Mouse (Mus musculus) heart, embryonic 11.5 days (tissue): ENCODE measurements around the gene Scube2. TPM values are rescaled to one million over a fixed set of nuclear protein-coding genes. Genes with fewer than 3 reads are reported as not detected.

Experiments
- ATAC-seq: fragments of 200-750 bp; cut with Nextera tagmentation; replicated peaks from 2 replicates; pipeline ENCODE4 v1.8.0; 2017; ENCODE audit warnings: moderate library complexity; ENCODE audit not compliant: insufficient number of reproducible peaks, low FRiP score, low TSS enrichment
- H3K27ac ChIP-seq: fragments of 300-500 bp; sonication (generic); 2 replicates; pipeline ENCODE4 v1.5.1; 2014; ENCODE audit warnings: mild to moderate bottlenecking, low read depth, low read length
- H3K27me3 ChIP-seq: fragments of 300-500 bp; sonication (generic); 2 replicates; pipeline ENCODE4 v1.6.1; 2014; ENCODE audit warnings: mild to moderate bottlenecking, low read length, mixed read lengths; ENCODE audit not compliant: control insufficient read depth, insufficient read depth
- H3K36me3 ChIP-seq: fragments of 300-500 bp; sonication (generic); 2 replicates; pipeline ENCODE4 v1.6.1; 2014; ENCODE audit warnings: mild to moderate bottlenecking, low read length, moderate library complexity, mixed read lengths; ENCODE audit not compliant: control insufficient read depth, insufficient read depth
- H3K4me1 ChIP-seq: fragments of 300-500 bp; sonication (generic); 2 replicates; pipeline ENCODE4 v1.6.1; 2014; ENCODE audit warnings: low read length; ENCODE audit not compliant: control insufficient read depth, insufficient read depth
- H3K4me2 ChIP-seq: fragments of 300-500 bp; sonication (generic); 2 replicates; pipeline ENCODE4 v1.6.1; 2014; ENCODE audit warnings: mild to moderate bottlenecking, moderate library complexity
- H3K4me3 ChIP-seq: fragments of 300-500 bp; sonication (generic); 2 replicates; pipeline ENCODE4 v1.5.1; 2014; ENCODE audit warnings: low read depth, low read length
- H3K9ac ChIP-seq: fragments of 300-500 bp; sonication (generic); 2 replicates; pipeline ENCODE4 v1.6.1; 2014; ENCODE audit warnings: mild to moderate bottlenecking, low read depth, low read length, moderate library complexity
- H3K9me3 ChIP-seq: fragments of 300-500 bp; sonication (generic); replicated peaks from 2 replicates; pipeline ENCODE4 v1.6.1; 2016; ENCODE audit warnings: low read length; ENCODE audit not compliant: control insufficient read depth
- WGBS: fragments of 180-500 bp; shearing (Covaris S2); extraction: QIAGEN DNeasy Blood & Tissue Kit; methylation state at CpG from one replicate; pipeline ENCODE4 v1.1.7; 2014; ENCODE audit not compliant: insufficient replicate concordance; 5-methylcytosine and 5-hydroxymethylcytosine counted together
- polyA plus RNA-seq: library from polyadenylated mRNA; unstranded; fragments of >200 nt; fragmentation: Nextera tagmentation; extraction: Ambion mirVana; gene quantifications from 2 replicates; pipeline ENCODE4 v1.2.1, GENCODE M21; 2014

Gene Scube2
- polyA plus RNA-seq, 1 experiment from 2014 or later = 8.1 TPM

- ATAC-seq = peak; percentile 85
- H3K27me3 ChIP-seq = no peaks in the 10 kb centered on the region
- H3K9me3 ChIP-seq = no peaks in the 10 kb centered on the region
- H3K27ac ChIP-seq = peak within 1 kb of the TSS; percentile 70
- 0% methylated on average over 73 of the region's 74 CpGs for WGBS
- peak within 1 kb of the TSS; percentile 82 for H3K4me3 ChIP-seq
- peak within 1 kb of the TSS; percentile 87 for H3K4me2 ChIP-seq
- H3K9ac ChIP-seq = peak within 1 kb of the TSS; percentile 90
- 0 out of 2 replicates have a peak, but pooled peaks cover 6% of the 10 kb centered on the region for H3K4me1 ChIP-seq
- H3K36me3 ChIP-seq = no peaks in the 10 kb centered on the region; the same call in 1 of the 2 replicates
These were observed 113.2 kb downstream of the Scube2 start, which contains the start of gene Tmem9b for GRCm38 (mm10) chr7:109752008-109752925. Gene Tmem9b (minus strand): TSS chr7:109752875.

GRCm38 (mm10) chr7:109751427-109752007, 114.0 kb downstream of the Scube2 start:
- no peaks in the 10 kb centered on the region; the same call in 1 of the 2 replicates for H3K36me3 ChIP-seq
- peak overlapping the region; percentile 87 for H3K4me2 ChIP-seq
- no peaks in the 10 kb centered on the region for H3K27me3 ChIP-seq
- H3K4me1 ChIP-seq = 0 out of 2 replicates have a peak, but pooled peaks cover 6% of the 10 kb centered on the region
- H3K9me3 ChIP-seq = no peaks in the 10 kb centered on the region
- WGBS = 3% methylated on average over 13 of the region's 13 CpGs
- peak overlapping the region; percentile 82 for H3K4me3 ChIP-seq
- no peak for ATAC-seq
- H3K9ac ChIP-seq = peak overlapping the region; percentile 90
- peak overlapping the region; percentile 70 for H3K27ac ChIP-seq

Other genes with a start within 250 kb of the Scube2 start
- 31.0 and 32.3 TPM in 2 replicates for gene St5, start 162.1 kb downstream of the Scube2 start, polyA plus RNA-seq
- 28.2 and 31.0 TPM in 2 replicates for gene Akip1, start 162.0 kb downstream of the Scube2 start, polyA plus RNA-seq
- not detected in 2 replicates for gene BC051019, start 141.8 kb downstream of the Scube2 start, polyA plus RNA-seq
- not detected in 2 replicates for gene Ascl3, start 134.0 kb downstream of the Scube2 start, polyA plus RNA-seq
- 58.9 and 61.9 TPM in 2 replicates for gene Tmem9b, start 112.8 kb downstream of the Scube2 start, polyA plus RNA-seq
- 0.62 TPM in 2 replicates for gene Nrip3, start 83.7 kb downstream of the Scube2 start, polyA plus RNA-seq
- gene Dennd5a, start 94.8 kb upstream of the Scube2 start, polyA plus RNA-seq = 45.8 and 50.6 TPM in 2 replicates
- gene Tmem41b, start 121.2 kb upstream of the Scube2 start, polyA plus RNA-seq = 56.5 and 67.3 TPM in 2 replicates
- gene Ipo7, start 152.6 kb upstream of the Scube2 start, polyA plus RNA-seq = 14.0 and 34.6 TPM in 2 replicates
- gene Zfp143, start 195.5 kb upstream of the Scube2 start, polyA plus RNA-seq = 17.9 and 18.5 TPM in 2 replicates